ENCODE assay signal across 8 mouse cellular contexts in the genomic region with DNA sequence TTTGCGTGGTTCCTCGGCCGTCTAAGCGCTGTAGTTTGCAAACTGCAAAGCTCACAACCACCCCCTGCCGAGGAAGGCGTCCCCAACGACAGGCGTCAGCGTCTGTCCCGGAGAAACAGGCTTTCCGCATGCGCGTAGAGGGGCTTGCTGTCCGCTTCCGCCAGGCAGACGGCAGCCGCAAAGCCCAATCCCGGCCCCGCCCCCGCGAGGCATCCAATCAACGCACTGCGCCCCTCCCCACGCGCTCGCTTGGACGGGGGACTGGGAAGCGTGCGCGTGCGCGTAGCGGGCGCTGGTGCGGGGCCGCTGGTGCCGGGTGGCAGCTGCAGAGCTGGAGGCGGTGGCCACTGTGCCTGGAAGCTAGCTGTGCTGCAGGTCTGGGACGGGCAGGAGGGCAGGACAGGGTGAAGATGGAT. TPM values are rescaled to one million over a fixed set of nuclear protein-coding genes. Genes with fewer than 3 reads are reported as not detected.
DNase-seq lines count a peak whose midpoint lies in the region; ATAC-seq and TF ChIP-seq lines count a peak whose summit lies in the region.

A gene (plus strand): TSS at position 264 of the 416 bp plus-strand sequence.

- peaks cover 80% of the 10 kb centered on the region for H3K4me1 ChIP-seq in G1E (ENCODE audit: insufficient read depth, low read depth, low read length)
- H3K4me1 ChIP-seq in forebrain, embryonic 16.5 days (replicated peaks; ENCODE audit: control insufficient read depth, insufficient read depth, low read length): peaks cover 16% of the 10 kb centered on the region
- H3K4me1 ChIP-seq in lung, embryonic 15.5 days: peaks cover 19% of the 10 kb centered on the region

- 0% methylated on average over 39 of the region's 39 CpGs for WGBS in forebrain, embryonic 16.5 days
- WGBS in lung, embryonic 15.5 days: under 1% methylated on average over 39 of the region's 39 CpGs

- H3K27me3 ChIP-seq in G1E (ENCODE audit: insufficient read depth, low read length): no peaks in the 10 kb centered on the region
- no peaks in the 10 kb centered on the region for H3K27me3 ChIP-seq in forebrain, embryonic 16.5 days (replicated peaks; ENCODE audit: control insufficient read depth, insufficient read depth, low read length)
- H3K27me3 ChIP-seq in lung, embryonic 15.5 days: no peaks in the 10 kb centered on the region

- H3K4me2 ChIP-seq in forebrain, embryonic 16.5 days (ENCODE audit: low read length): peak within 1 kb of the TSS; percentile 92
- peak within 1 kb of the TSS; percentile 76 for H3K4me2 ChIP-seq in lung, embryonic 15.5 days

- H3K36me3 ChIP-seq in G1E (replicated peaks): peaks cover 65% of the 10 kb centered on the region
- H3K36me3 ChIP-seq in forebrain, embryonic 16.5 days (ENCODE audit: control insufficient read depth, insufficient read depth): no peaks in the 10 kb centered on the region
- H3K36me3 ChIP-seq in lung, embryonic 15.5 days: no peaks in the 10 kb centered on the region

- H3K4me3 ChIP-seq in G1E (ENCODE audit: low read depth, low read length): peak within 1 kb of the TSS; percentile 81
- H3K4me3 ChIP-seq in forebrain, embryonic 16.5 days (replicated peaks; ENCODE audit: low read length): peak within 1 kb of the TSS; percentile 73
- H3K4me3 ChIP-seq in lung, embryonic 15.5 days: peak within 1 kb of the TSS; percentile 58

- no peak for TF ChIP-seq CTCF in G1E (IDR thresholded peaks at IDR 0.05; ENCODE audit: low read depth, low read length)

- H3K9me3 ChIP-seq in G1E (replicated peaks): peaks cover 6% of the 10 kb centered on the region
- H3K9me3 ChIP-seq in forebrain, embryonic 16.5 days (ENCODE audit: control insufficient read depth, low read length): no peaks in the 10 kb centered on the region
- H3K9me3 ChIP-seq in lung, embryonic 15.5 days: no peaks in the 10 kb centered on the region

- H3K27ac ChIP-seq in forebrain, embryonic 16.5 days (ENCODE audit: low read length): peak within 1 kb of the TSS; percentile 67
- H3K27ac ChIP-seq in lung, embryonic 15.5 days: peak within 1 kb of the TSS; percentile 83

- ATAC-seq in G1E (ENCODE audit: extremely low read depth, insufficient number of reproducible peaks, low FRiP score, poor library complexity, severe bottlenecking): peak; percentile 77
- ATAC-seq in forebrain, embryonic 16.5 days: peak; percentile 96
- peak; percentile 92 for ATAC-seq in lung, embryonic 15.5 days (ENCODE audit: borderline replicate concordance, extremely low read depth, low FRiP score, low TSS enrichment)

- DNase-seq in G1E (ENCODE audit: low spot score): peak; percentile 95
- peak; percentile 99 to 100 for DNase-seq in cerebellum, adult 18-20 months
- DNase-seq in heart, postnatal 36 days: peak; percentile 99
- DNase-seq in layer of hippocampus, adult 8-10 months (ENCODE audit: low spot score in 2 of 2): peak; percentile 98 to 99
- DNase-seq in ovary, adult 18-20 months (ENCODE audit: low spot score): peak; percentile 98
- DNase-seq in thymus, postnatal 0 days (ENCODE audit: low spot score): peak; percentile 99

- intact Hi-C loops in heart, postnatal 36 days (cut with DNase I): no loop called here

- H3K9ac ChIP-seq in forebrain, embryonic 16.5 days (replicated peaks; ENCODE audit: low read depth, low read length): peak within 1 kb of the TSS; percentile 83
- peak within 1 kb of the TSS; percentile 72 for H3K9ac ChIP-seq in lung, embryonic 15.5 days

RNA-seq across cellular contexts. Expression of the gene that starts here (rescaled TPM):
- total RNA-seq in G1E (2014; fragmentation: Nextera tagmentation): 14.7 and 17.3 TPM in 2 replicates
- 2.6 and 4.2 TPM in 2 replicates for total RNA-seq in G1E (2017)
- 16.3 and 23.2 TPM in 2 replicates for polyA plus RNA-seq in G1E (2012)
- polyA plus RNA-seq in forebrain, embryonic 16.5 days (2015; fragmentation: Nextera tagmentation; extraction: Ambion mirVana): 11.0 and 11.2 TPM in 2 replicates
- 10 to 100 TPM; 10.4 to 12.5 TPM for total RNA-seq in heart, postnatal 36 days (2021)
- total RNA-seq in layer of hippocampus, adult 8-10 months (2022): 10 to 100 TPM; 12.5 to 19.8 (median 16.1) TPM
- 10.5 and 12.3 TPM in 2 replicates for polyA plus RNA-seq in lung, embryonic 15.5 days (2015; fragmentation: Nextera tagmentation; extraction: Ambion mirVana)
- polyA plus RNA-seq in thymus, postnatal 0 days (2015; fragmentation: Nextera tagmentation; extraction: Ambion mirVana): 8.6 and 10.8 TPM in 2 replicates

Comparison
In these comparisons a context has a peak if more than half of its experiments do, and no peak if none do; other contexts are left out.
1. Peak in every context shown above with its lines: DNase-seq, ATAC-seq, H3K4me3 ChIP-seq and H3K27ac ChIP-seq.